Mouse (Mus musculus): ENCODE results near the gene Swsap1. TPM values are rescaled to one million over a fixed set of nuclear protein-coding genes. Genes with fewer than 3 reads are reported as not detected.

Gene Swsap1
- total RNA-seq, 2 experiments from 2014 or later, result 14.7 to 15.9 TPM

DNA sequence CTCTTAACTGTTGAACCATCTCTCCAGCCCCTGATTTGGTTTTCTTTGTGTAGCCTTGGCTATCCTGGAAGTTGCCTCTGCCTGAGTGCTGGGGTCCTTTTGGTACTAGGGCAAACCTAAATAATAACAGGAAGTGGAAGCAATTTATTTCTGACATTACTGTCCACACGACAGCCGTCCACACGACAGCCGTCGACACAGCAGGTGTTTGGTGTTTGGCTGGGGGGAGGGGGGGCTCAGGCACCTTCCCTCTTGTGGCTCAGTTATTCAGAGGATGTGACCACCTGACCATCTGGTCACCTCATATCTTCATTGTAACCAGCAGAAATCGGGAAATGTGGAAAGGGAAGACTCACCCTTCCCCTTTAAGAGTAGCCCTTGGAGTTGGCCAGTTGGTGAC is 13.3 kb downstream of the Swsap1 start:
- no peak for DNase-seq

DNA sequence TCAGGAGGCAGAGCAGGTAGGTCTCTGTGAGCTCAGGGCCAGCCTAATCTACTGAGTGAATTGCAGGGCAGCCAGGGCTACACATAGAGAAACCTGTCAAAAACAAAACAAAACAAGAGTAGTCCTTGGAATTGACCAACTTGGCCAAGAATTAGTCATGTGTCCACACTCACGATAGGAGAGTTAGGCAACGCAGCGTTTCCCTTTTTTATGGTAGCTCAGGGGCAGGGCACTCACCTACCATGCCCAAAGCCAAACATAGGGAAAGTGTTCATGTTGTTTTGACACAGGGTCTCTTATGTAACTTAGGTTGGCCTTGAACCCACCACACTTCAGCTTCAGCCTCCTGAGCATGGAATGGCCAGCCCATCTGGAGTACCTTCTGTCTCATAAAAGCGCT is 13.7 kb downstream of the Swsap1 start:
- DNase-seq, result no peak

DNA sequence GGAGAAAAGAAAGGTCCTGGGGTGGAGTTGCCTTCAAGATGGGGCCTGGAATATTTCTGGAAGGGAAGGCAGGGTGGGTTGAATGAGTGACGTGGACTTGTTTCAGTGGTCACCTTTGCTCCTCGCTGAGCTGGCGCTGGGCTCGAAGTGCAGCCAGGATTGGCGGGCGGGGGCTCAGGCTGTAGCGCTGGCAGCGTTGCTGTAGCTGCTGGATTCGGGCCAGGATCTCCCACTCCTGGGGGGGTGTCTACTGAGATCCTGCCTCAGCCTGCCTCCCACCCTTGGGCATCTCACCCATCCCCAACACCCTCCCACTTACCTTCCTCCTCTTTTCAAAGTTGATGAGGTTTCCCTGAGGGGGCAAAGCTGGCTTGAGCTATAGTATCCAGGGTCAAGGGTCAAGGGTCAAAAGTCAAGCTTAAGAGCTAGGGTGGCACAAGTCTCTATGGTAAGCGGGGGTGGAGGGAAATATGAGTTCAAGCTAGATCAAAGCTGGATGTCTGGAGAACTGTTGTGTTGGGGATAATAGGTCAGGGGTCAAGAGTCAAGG is 21.1 kb downstream of the Swsap1 start:
- no peak for DNase-seq

DNA sequence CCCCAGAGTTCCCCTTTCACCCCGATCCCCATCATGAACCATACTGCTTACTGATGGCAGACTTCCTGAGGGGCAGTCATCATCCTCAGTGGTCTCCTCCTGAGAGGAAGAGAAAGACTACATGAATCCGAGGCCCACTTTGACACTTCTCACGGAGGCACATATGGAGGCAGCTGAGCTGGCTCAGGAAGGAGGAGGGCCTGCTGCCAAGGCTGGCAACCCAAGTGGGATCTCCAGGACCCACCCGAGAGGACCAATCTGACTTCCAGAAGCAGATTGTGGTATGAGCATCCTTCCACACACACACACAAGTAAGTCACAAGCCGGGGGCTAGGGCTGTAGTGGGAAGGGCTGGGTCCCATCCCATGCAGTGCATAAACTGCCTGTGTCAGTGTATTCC is 21.8 kb downstream of the Swsap1 start:
- DNase-seq, result no peak

DNA sequence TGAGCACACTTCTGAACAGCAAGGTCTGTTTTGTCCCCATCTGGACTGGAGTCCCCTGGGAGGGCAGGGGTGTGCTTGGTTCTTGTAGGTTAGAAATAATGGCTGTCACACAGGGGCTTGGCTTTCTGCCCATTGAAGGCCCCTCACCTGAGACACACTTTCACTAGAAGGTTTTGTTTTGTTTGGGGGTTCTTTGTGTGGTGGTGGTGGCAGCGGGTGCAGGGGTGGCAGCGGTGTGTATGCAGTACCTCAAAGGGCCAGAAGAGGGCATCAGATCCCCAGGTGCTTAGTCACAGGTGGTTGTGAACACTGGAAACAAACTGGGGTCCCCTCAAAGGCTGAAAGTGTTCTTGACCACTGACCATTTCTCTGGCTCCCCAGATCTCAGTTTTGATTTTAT is 22.4 kb downstream of the Swsap1 start:
- DNase-seq, result no peak

DNA sequence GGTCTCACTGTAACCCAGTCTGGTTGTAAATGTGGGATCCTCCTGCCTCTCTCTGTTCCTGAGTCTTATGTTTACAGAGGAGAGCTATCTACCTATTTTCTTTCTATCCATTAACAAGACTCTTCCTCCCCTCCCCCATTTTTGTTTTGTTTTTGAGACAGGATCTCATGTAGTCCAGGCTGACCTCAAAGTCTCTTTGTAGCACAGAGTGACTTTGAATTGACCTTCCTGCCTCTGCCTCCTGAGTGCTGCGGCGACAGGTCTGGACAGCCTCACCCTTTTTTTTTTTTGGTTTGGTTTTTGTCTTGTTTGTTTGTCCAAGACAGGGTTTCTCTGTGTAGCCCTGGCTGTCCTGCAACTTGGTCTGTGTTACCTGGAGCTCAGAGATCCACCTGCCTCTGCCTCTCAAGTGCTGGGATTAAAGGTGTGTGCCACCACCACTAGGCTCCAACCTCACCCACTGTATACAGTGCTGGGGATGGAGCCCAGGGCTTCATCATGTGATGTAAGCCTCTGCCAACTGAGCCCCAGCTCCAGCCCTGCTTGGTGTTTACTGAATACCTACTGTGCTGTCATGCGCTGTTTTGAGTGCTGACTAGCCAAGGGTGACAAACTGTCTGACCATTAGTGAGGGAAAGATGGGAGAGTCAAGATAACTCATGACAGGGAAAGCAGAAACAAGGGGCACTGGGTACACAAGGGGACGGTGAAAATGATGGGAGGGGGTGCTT is 23.0 kb downstream of the Swsap1 start:
- DNase-seq, result no peak

DNA sequence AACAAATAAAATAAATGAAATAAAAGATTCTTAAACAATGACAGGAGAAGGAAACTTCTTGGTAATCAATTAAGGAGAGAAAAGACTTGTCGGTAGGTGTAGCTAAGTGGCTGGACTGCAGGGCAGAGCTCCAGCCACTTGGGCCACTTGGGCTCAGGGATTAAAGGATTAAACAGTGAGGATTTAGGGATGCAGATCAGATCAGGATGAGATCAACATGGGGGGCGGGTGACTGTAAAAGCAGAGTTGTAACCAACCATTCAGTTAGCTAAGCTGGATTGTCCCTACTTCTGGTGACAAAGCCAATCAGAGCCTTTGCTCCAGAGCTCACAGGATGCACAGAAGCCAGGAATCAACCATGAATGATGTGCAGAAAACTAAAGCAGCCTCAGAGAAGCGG is 28.4 kb downstream of the Swsap1 start:
- DNase-seq, result no peak

DNA sequence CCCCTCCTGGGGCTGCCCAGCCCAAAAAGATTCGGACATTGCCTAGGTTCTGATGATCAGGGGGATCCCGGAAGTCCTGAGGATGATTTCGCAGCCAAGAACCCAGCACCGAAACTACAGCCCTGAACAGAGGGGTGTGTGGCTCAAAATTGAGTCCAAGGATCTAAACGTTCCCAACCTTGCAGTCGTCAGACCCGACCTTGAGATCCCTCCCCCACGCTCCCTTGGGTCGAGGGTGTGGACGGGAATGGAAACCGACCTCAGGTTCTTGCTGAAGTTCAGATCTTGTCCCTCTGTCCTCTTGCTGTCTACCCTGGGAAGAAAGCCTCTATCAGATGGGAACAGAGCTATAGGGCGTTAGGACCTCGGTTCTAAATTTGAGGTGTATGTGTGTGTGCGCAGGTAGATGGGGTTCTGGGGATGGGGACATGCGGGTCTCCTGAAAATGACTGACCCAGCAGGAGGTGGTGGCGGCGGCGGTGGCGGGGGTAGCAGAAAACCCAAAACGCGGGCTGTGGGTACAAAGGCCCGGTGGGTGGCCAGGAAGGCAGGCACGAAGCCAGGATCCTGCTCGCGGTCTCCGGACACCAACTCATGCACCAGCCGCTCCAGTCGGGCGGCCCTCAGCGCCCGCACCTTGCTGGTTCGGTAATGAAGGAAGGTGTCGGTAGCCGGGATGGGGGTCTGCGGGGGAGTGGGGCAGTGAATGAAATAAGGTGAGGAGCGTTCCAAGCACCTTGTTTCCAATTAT is 32.2 kb downstream of the Swsap1 start:
- no peak for DNase-seq

DNA sequence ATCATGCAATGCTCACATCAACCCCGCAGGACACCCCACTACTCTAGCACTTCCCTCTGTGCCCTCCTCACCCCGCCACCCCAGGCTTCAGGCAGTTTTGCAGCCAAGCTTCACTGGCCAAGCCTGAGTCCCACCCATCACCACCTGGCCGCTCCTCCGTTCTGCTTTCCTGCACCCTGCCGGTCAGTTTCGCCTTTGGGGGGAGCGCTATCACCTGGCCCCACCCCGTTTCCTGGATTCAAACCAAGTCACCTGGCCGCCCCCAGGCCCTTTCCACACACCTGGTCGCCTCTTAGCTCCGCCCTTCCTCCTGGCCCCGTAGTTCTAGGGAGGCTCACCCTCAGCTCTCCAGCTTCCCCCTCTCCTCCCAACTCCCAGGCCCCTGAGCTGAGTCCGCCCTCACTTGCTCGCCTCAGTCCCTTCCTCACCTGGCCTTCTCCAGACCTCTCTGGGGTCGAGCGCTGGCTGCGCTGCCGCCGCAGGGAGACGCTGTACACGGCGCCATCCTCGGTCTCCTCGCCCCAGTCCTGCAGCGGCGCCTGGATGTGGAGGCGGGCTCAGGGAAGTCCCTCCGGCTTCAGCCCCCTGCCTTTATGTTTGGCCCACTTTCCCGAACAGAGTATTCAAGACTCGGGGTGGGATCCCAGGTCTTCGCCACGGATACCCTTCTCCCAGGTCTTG is 33.0 kb downstream of the Swsap1 start:
- DNase-seq, result no peak

DNA sequence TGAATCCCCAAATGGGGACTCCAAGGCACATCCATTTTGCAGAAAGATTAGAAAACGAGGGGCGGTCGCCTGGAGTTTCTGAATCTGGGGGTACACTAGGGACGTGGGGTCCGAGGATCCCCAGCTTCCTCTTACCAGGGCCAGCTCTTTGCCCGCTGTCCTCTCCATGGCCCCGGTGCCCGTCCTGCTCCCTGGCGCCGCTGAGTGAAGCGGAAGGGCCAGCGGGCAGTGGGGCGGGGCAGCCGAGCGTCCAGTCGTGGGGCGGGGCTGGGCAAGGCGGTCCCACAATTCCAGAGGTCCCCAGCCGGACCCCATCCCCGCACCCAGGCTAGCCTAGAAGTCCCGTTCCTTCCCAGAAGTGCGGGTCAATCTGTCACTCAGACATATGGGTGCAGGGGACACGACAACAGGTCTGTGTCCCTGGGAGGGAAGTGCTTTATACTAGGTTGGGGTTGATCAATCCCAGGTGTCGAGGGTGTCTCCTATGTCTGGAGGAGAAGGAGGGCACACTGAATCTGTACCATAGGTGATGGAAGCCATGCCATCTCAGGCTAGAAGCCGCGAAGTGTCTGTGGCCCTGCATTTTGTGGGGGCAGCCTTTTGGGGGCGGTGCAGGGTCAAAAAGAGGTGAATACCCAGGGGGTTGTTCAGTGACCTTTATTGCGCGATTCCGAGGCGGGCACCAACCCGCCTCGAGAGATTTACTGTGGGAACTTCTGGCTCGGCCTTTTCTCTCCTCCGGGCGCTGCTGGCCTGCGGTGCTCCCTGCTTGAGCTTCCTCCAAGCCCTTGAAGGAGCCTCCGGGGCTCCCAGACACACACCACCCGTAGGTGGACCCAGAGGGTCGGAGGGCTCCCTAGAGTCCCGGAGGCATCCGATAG is 33.9 kb downstream of the Swsap1 start, which contains the start of gene Rgl3:
TSS of gene Rgl3 (minus strand) at position 217 of the 881 bp plus-strand sequence.
- no peak for DNase-seq

DNA sequence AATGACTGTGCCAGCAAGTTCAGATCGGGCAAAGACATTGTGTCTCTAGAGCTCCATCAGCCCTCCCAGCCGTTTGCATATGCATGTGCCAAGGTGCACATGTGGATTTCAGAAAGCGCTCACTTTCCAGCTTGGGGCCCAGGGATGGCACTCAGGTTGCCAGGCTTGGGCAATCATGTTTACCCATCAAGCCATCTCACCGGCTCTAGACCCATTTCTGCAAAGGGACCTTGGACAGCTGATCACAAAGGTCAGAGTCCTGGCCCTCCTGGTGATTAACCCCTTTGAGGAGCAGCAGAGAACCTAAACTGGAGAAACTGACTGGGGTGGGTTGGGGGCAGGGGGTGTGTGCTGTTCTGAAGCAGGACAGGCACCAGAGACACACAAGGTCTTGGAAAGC is 36.7 kb downstream of the Swsap1 start:
- DNase-seq, result no peak

DNA sequence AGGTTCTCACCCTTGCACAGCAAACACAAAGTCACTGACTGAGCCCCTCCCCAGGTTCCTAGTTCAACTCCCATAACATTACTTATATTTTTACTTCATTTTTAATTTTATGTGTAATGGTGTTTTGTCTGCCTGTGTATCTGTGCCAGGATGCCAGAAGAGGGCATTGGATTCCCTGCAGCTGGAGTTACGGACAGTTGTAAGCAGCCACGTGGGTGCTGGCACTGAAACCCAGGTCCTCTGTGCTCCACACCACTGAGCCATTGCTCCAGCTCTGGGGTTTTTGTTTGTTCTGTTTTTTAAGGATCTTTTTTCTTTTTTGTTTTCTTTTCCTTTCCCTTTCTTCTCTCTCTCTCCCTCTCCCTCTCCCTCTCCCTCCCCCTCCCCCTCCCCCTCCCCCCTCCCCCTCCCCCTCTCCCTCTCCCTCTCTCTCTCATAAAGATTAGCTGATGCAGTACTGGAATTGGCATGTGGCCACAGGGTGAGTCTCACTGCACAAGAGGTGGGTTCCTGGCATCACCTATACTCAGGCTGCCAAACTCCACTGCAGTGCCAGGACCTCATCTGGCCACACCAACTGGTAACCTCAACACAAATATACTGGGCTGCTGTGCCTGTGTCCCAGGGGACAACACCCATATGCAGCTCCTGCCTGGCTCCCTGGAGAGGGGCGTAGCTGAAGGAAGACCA is 40.8 kb downstream of the Swsap1 start:
- DNase-seq, result no peak

DNA sequence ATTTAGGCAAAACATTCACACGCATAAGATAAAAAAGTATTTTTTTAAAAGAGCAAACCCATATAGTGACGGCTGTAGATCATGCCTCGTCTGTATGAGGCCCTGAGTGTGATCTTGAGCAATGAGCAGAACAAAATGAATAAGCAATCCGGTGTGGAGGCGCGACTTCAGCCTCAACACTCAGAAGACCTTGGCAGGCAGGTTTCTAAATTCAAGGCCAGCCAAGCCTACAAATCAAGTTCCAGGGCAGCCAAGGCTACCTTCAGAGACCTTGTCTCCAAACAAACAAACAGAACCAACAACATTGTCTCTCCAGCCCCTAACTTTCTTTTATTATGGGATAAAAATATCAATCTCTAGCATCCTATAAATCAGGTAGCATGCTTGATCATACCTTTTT is 44.7 kb downstream of the Swsap1 start:
- DNase-seq, result no peak

DNA sequence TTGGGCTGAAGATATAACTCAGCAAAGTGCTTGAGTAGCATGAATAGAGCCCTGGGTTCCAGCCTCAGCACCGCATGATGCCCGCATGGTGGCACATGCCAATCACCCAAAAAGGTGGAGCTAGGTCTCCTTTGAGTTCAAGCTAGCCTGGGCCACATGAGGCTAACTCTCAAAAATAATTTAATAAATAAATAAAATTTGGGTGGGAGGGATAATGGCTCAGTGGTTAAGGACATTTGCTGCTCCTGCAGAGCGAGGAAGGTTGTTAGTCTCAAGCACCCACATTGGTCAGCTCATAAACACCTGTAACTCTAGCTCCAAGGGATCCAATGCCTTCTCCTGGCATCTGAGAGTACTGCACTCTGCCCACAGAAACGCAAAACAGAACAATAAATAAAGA is 46.1 kb downstream of the Swsap1 start:
- DNase-seq, result no peak

DNA sequence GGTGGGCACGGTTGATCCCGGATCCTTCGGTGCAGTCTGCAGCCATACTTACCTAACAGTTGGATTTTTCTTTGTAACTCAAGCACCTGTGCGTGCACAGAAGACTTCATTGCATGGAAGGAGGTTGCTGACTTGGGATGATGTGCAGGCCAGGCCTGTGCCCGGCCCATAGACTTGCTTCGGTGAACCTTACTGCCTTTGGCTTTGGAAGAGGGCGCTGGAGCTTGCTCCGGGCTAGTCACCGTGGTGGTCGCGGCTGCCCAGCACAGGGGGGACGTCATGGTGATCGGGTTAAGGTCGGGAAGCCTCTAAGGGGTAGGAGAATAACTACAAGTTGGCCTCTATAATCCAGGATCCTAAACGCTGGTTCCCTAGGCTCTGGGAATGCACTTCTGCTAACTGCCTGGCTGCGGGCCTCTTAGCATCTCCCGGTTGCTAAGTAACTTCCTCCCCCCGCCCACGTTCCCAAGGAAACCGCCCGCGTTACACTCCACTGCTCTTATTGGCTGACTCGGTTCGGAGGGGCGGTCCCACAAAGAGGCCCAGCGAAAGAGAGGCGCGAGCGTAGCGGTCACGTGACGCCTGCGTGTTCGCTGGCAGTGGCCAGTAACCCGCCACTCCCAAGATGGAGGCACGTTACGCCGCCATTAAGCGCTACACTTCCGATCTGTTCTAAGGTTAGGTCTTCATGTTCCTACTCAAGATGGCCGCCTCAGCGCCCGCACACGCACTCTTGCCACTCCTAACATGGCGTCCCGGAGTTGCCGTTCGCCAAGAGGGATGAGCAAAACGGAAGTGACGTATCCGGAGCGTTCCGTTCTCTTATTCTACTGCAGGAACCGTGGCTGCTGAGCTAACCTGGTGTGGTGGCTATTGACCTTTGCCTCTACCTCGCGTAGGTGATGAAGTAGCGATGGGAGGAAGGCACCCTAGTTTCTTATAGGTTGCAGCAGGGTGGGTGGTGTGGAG is 46.9 kb downstream of the Swsap1 start, which contains the start of the genes Ccdc151 and Prkcsh:
TSS of gene Ccdc151 (minus strand) at position 441 of the 969 bp plus-strand sequence.
TSS of gene Prkcsh (plus strand) at position 613 of the 969 bp plus-strand sequence.
- peak; percentile 99 to 100 for DNase-seq

DNA sequence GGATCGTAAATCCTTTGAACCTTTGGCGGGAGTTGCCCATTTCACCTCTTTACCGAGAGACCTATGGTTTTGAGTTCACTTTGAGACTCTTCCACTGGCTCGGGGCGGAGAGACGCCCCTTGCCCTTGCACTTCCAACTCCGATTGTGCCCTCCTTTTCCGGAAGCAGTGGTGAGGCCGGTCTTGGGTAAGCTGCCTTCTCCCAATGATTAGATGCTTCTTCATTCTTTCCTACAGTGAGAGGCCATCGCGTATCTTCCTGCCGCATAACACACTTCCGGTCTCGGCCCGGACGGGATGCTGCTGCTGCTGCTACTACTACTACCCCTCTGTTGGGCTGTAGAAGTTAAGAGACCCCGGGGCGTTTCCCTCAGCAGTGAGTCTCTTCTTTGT is 47.6 kb downstream of the Swsap1 start:
- DNase-seq, result peak in 1 of 2 experiments; percentile 58

DNA sequence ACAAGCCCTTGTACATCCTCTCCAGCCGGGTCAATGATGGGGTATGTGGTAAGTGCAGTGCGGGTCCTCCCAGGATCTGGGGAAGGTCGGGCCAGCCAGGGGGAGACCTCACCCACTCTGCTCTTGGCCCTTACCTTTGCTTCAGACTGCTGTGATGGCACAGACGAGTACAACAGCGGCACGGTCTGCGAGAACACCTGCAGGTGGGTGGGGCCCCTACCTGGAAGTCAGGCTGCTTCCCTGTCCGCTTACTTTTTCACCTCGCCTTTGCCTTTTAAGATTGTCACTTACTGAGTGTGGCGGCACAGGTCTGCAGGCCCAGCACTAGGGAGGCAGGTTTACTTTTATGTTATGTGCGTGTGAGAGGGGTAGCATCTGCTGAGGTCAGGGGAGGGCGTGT is 49.0 kb downstream of the Swsap1 start:
- no peak for DNase-seq
